In the genomic region with DNA sequence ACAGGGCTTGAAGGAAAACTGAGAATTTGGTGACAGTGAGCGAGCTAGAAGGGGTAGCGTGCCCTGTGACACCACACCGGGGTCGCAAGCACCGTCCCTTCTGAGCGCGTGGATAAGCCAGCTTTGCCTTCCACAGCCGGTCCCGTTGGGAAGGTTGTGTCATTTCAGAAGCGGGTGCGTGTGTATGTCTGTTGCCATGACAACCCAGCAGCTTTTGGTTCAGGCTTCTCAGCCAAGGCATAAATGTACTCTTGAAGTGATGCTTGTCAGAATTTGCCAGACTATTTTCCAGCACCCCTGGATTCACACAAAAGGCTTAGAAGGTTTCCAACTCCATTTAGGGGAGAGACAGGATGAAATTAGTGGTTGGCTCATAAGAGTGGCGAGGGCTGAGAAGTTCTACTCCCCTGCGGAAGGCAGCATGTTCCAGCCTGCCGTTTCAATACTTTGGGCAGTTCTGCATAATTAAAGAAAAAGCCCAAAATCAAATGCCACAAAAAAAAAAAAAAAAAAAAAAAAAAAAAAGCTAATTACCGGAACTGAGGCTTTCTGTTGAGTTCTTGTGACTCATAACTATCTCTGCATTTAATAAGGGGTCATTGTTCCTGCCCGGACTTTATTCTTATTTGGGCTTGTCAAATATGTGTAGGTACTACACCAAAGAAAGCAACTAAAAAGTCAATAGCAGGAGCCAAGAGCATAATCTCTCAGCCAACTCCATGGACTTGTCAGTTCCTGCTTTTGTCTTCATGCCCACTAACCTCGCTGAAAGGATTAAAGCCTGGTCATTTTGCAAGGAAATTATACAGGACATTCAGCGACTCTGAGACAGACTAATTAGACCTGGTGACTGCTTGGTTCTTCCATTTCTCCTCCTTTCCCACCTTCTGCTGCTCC, we compare ENCODE assay signal across 8 mouse cellular contexts.
DNase-seq lines count a peak whose midpoint lies in the region; ATAC-seq and TF ChIP-seq lines count a peak whose summit lies in the region.

No protein-coding gene starts in this region.

- no peaks in the 10 kb centered on the region for H3K36me3 ChIP-seq in kidney, postnatal 0 days (ENCODE audit: insufficient read depth, low read length)
- H3K36me3 ChIP-seq in kidney, embryonic 14.5 days (ENCODE audit: control insufficient read depth, insufficient read depth, low read length) = no peaks in the 10 kb centered on the region

- ATAC-seq in kidney, postnatal 0 days (replicated peaks; ENCODE audit: low FRiP score, low read depth) = no peak
- ATAC-seq in kidney, embryonic 14.5 days (ENCODE audit: low FRiP score, low TSS enrichment) = no peak

- no peaks in the 10 kb centered on the region for H3K4me1 ChIP-seq in kidney, postnatal 0 days (replicated peaks; ENCODE audit: insufficient read depth, low read length)
- H3K4me1 ChIP-seq in kidney, embryonic 14.5 days (ENCODE audit: control insufficient read depth, insufficient read depth, low read length) = no peaks in the 10 kb centered on the region; the same call in 1 of the 2 replicates

- H3K9ac ChIP-seq in kidney, postnatal 0 days (ENCODE audit: low read depth, low read length) = no peak overlapping the region
- H3K9ac ChIP-seq in kidney, embryonic 14.5 days (ENCODE audit: low read depth, low read length) = no peak overlapping the region

- WGBS in kidney, postnatal 0 days = 67% methylated on average over 18 of the region's 18 CpGs
- 68% methylated on average over 18 of the region's 18 CpGs for WGBS in kidney, embryonic 14.5 days

- H3K4me2 ChIP-seq in kidney, postnatal 0 days (ENCODE audit: low read length) = no peak overlapping the region
- H3K4me2 ChIP-seq in kidney, embryonic 14.5 days (replicated peaks; ENCODE audit: low read depth, low read length) = no peak overlapping the region

- H3K27ac ChIP-seq in kidney, postnatal 0 days = no peak overlapping the region
- no peak overlapping the region for H3K27ac ChIP-seq in kidney, embryonic 14.5 days (ENCODE audit: low read depth, low read length)

- H3K27me3 ChIP-seq in kidney, postnatal 0 days (ENCODE audit: insufficient read depth, low read length) = no peaks in the 10 kb centered on the region
- no peaks in the 10 kb centered on the region for H3K27me3 ChIP-seq in kidney, embryonic 14.5 days (ENCODE audit: control insufficient read depth, insufficient read depth, low read length)

- TF ChIP-seq CTCF in kidney, postnatal 0 days (IDR thresholded peaks at IDR 0.05; ENCODE audit: low read depth) = no peak

- no peaks in the 10 kb centered on the region for H3K9me3 ChIP-seq in kidney, postnatal 0 days (replicated peaks; ENCODE audit: low read length)
- H3K9me3 ChIP-seq in kidney, embryonic 14.5 days (ENCODE audit: control insufficient read depth, low read length) = no peaks in the 10 kb centered on the region

- no peak overlapping the region for H3K4me3 ChIP-seq in kidney, postnatal 0 days (replicated peaks; ENCODE audit: low read depth, low read length)
- no peak overlapping the region for H3K4me3 ChIP-seq in kidney, embryonic 14.5 days (ENCODE audit: low read length)

- peak; percentile 48 for DNase-seq in kidney, postnatal 0 days (ENCODE audit: low spot score)
- peak; percentile 54 for DNase-seq in forelimb bud, embryonic 11.5 days (ENCODE audit: low read depth, low spot score)
- peak; percentile 67 to 69 for DNase-seq in layer of hippocampus, adult 8-10 months (ENCODE audit: low spot score in 2 of 2)
- peak; percentile 70 for DNase-seq in mesoderm, embryonic 11.5 days (ENCODE audit: low read depth, low spot score)
- peak; percentile 91 for DNase-seq in telencephalon, adult 2 months (ENCODE audit: low read depth, low spot score)
- DNase-seq in cerebellum, adult 18-20 months = no peak
- DNase-seq in T-cell, adult 2 months (ENCODE audit: low spot score) = no peak

Comparison
In these comparisons a context has a peak if more than half of its experiments do, and no peak if none do; other contexts are left out.
1. DNase-seq: peak in kidney, postnatal 0 days (single experiment), forelimb bud, embryonic 11.5 days (single experiment), layer of hippocampus, adult 8-10 months (2 of 2), mesoderm, embryonic 11.5 days (single experiment) and telencephalon, adult 2 months (single experiment); none in cerebellum, adult 18-20 months (0 of 2) and T-cell, adult 2 months (single experiment).